Mouse (Mus musculus): ENCODE results near the gene Mllt6. TPM values are rescaled to one million over a fixed set of nuclear protein-coding genes. Genes with fewer than 3 reads are reported as not detected.
A peak's percentile ranks its signal among the peaks of the same experiment; 100 is the strongest.

Gene Mllt6
- 2.5 TPM in 2 replicates for polyA plus RNA-seq (2016; fragmentation: Nextera tagmentation; extraction: Ambion mirVana)

DNA sequence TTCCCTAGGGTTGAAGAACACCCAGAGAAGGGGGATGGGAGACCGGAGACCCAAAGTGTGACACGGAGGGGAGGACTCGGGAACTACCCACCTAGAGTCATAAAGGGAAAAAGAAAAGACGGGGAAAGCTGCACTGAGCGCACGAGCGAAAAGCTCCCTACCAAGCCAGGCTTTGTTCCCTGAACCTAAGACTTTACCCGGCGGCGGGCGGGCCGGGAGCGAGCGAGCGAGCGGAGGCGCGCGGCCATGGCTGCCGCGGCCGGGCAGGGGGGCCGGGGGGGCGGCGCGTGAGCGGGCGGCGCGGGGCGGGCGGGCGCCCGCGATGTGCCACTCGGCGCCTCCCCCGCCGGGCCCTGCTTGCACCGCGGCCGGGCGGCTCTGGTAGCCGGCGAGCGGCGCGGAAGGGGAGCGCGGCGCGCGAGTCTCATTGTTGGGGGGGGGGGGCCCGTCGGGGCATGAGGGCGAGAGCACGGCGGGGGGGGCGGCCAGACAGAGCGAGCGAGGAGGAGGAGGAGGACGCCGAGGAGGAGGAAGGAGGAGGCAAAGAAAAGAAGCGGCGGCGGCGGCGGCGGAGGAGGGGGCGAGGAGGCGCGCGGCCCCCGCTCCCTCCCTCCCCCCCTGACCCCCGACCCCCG lies at the start of gene Mllt6:
Gene Mllt6 (plus strand): TSS at position 522 of the 635 bp plus-strand sequence.
- peaks cover 66% of the 10 kb centered on the region for H3K4me1 ChIP-seq

DNA sequence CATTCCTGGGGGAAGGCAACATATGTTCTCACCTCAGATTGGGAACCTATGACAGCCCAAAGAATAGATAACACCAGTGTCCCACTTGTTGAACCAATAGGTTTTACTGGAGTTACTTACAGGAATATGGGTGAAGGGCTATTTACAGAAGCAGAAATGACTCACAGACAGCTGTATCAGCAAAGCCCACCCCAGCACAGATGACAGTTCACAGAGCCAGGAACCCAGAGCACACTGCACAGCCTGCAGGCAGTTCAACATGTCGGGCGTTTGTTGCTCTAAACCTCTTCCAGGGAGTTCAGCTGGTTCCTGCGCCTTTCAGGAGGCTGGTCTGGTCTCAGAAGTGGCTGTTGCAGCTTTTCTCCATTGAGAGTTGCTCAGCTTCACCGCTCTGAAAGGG lies 47.9 kb upstream of the Mllt6 start:
- H3K4me1 ChIP-seq = peaks cover 3% of the 10 kb centered on the region; the same call in 1 of the 2 replicates
- DNase-seq (ENCODE audit: low spot score) = no peak
- WGBS = 83% methylated on average over 4 of the region's 4 CpGs
- H3K27ac ChIP-seq = no peak overlapping the region
- no peak overlapping the region for H3K4me3 ChIP-seq
- H3K27me3 ChIP-seq (ENCODE audit: low read depth, poor library complexity, severe bottlenecking) = peaks cover 46% of the 10 kb centered on the region
- no peaks in the 10 kb centered on the region for H3K36me3 ChIP-seq
- H3K9me3 ChIP-seq (replicated peaks) = no peaks in the 10 kb centered on the region

More for the DNA sequence above, at the start of gene Mllt6:
- Histone ChIP-seq H3K4me3 (peak within 1 kb of the TSS; percentile 73), H3K27ac (peak within 1 kb of the TSS; percentile 97), H3K9me3 (replicated peaks) (no peaks in the 10 kb centered on the region), H3K27me3 (ENCODE audit: low read depth, poor library complexity, severe bottlenecking) (peaks cover 15% of the 10 kb centered on the region), H3K36me3 (peaks cover 33% of the 10 kb centered on the region)
- WGBS = 4% methylated on average over 56 of the region's 76 CpGs
- DNase-seq (ENCODE audit: low spot score) = peak; percentile 81

- no peak for DNase-seq (ENCODE audit: low spot score)
- Histone ChIP-seq H3K9me3 (replicated peaks) (no peaks in the 10 kb centered on the region), H3K36me3 (no peaks in the 10 kb centered on the region), H3K4me3 (no peak overlapping the region), H3K27ac (no peak overlapping the region), H3K27me3 (ENCODE audit: low read depth, poor library complexity, severe bottlenecking) (peaks cover 42% of the 10 kb centered on the region), H3K4me1 (peaks cover 3% of the 10 kb centered on the region; the same call in 1 of the 2 replicates)
- 45% methylated on average over 11 of the region's 11 CpGs for WGBS
Observed at GRCm38 (mm10) chr11:97618368-97618767, 44.8 kb upstream of the Mllt6 start.

- 57% methylated on average over 5 of the region's 5 CpGs for WGBS
- H3K27me3 ChIP-seq (ENCODE audit: low read depth, poor library complexity, severe bottlenecking) = peaks cover 52% of the 10 kb centered on the region
- H3K36me3 ChIP-seq = no peaks in the 10 kb centered on the region
- peaks cover 3% of the 10 kb centered on the region; the same call in 1 of the 2 replicates for H3K4me1 ChIP-seq
- no peak overlapping the region for H3K4me3 ChIP-seq
- no peak overlapping the region for H3K27ac ChIP-seq
- no peaks in the 10 kb centered on the region for H3K9me3 ChIP-seq (replicated peaks)
- DNase-seq (ENCODE audit: low spot score) = no peak
Observed at GRCm38 (mm10) chr11:97619391-97619795, 43.8 kb upstream of the Mllt6 start.

- Histone ChIP-seq H3K27ac (no peak overlapping the region), H3K4me1 (peaks cover 20% of the 10 kb centered on the region), H3K36me3 (no peaks in the 10 kb centered on the region), H3K4me3 (no peak overlapping the region), H3K9me3 (replicated peaks) (no peaks in the 10 kb centered on the region), H3K27me3 (ENCODE audit: low read depth, poor library complexity, severe bottlenecking) (peaks cover 62% of the 10 kb centered on the region)
- 2% methylated on average over 6 of the region's 6 CpGs for WGBS
- DNase-seq (ENCODE audit: low spot score) = peak; percentile 81
Observed at GRCm38 (mm10) chr11:97622440-97622839, 40.8 kb upstream of the Mllt6 start.

DNA sequence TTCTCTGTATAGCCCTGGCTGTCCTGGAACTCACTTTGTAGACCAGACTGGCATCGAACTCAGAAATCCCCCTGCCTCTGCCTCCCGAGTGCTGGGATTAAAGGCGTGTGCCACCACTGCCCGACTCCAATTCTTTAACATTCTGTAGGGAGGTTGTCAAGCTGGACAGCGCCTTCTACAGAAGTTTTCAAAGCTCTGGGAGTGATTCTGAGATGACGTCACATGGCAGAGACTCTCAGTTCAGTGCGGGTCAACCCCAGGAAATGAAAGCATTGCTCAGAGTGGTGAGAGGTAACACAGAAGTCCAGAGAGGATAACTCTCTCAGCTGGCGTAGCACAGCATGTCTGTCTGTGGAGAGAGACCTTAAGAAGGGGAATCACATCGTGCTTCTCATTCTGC lies 40.0 kb upstream of the Mllt6 start:
- DNase-seq (ENCODE audit: low spot score) = no peak
- Histone ChIP-seq H3K4me3 (no peak overlapping the region), H3K36me3 (no peaks in the 10 kb centered on the region), H3K27ac (no peak overlapping the region), H3K27me3 (ENCODE audit: low read depth, poor library complexity, severe bottlenecking) (peaks cover 62% of the 10 kb centered on the region), H3K9me3 (replicated peaks) (no peaks in the 10 kb centered on the region), H3K4me1 (peaks cover 28% of the 10 kb centered on the region)
- 64% methylated on average over 9 of the region's 9 CpGs for WGBS

DNA sequence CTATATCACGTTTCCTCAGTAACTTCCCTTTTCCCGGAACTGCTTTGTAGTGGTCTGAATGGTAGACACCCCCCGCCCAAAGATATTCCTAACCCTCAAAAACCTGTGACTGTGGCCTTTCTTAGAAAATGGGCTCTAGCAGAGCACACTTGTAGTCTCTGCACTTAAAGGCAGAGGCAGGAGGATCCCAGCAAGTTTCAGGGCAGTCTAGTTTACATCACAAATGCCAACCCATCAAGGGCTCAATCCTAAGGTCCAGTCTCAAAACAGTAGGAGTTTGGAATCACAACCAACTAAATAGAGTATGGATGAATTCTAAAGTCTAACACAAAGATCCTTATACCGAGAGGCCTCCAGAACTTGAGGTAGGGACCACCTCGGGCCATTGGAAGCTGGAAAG lies 37.7 kb upstream of the Mllt6 start:
- Histone ChIP-seq H3K4me1 (peaks cover 47% of the 10 kb centered on the region), H3K4me3 (no peak overlapping the region), H3K27ac (no peak overlapping the region), H3K27me3 (ENCODE audit: low read depth, poor library complexity, severe bottlenecking) (peaks cover 62% of the 10 kb centered on the region), H3K36me3 (no peaks in the 10 kb centered on the region), H3K9me3 (replicated peaks) (no peaks in the 10 kb centered on the region)
- 78% methylated on average over 5 of the region's 5 CpGs for WGBS
- DNase-seq (ENCODE audit: low spot score) = no peak

DNA sequence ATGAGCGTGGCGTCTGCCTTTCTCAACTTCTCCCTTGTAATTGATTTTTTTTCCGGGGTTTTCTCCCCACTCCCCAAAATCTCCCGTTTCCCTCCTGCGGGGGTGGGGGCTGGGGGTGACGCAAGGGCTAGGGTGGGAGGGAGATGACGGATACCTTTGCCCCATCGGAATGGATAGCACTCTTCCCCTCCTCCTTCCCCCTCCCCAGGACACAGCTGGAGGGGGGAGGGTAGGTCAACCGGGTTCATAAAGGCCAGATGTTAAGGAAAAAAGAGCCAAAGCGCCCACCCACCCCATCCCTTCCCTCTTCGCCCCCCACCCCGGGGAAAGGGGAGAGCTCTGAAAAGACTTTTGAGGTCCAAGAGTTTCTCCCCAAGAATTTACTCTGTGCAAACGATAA lies 36.8 kb upstream of the Mllt6 start:
- Histone ChIP-seq H3K4me1 (peaks cover 53% of the 10 kb centered on the region), H3K27ac (no peak overlapping the region), H3K27me3 (ENCODE audit: low read depth, poor library complexity, severe bottlenecking) (peaks cover 71% of the 10 kb centered on the region), H3K36me3 (no peaks in the 10 kb centered on the region), H3K4me3 (peak overlapping the region; percentile 80), H3K9me3 (replicated peaks) (no peaks in the 10 kb centered on the region)
- no peak for DNase-seq (ENCODE audit: low spot score)
- under 1% methylated on average over 13 of the region's 13 CpGs for WGBS

- no peaks in the 10 kb centered on the region for H3K9me3 ChIP-seq (replicated peaks)
- WGBS = 1% methylated on average over 10 of the region's 10 CpGs
- H3K4me3 ChIP-seq = peak overlapping the region; percentile 80
- peak; percentile 49 for DNase-seq (ENCODE audit: low spot score)
- H3K27me3 ChIP-seq (ENCODE audit: low read depth, poor library complexity, severe bottlenecking) = peaks cover 75% of the 10 kb centered on the region
- peaks cover 56% of the 10 kb centered on the region for H3K4me1 ChIP-seq
- 0 out of 2 replicates have a peak overlapping the region, but pooled peaks have one; percentile 15 for H3K27ac ChIP-seq
- no peaks in the 10 kb centered on the region for H3K36me3 ChIP-seq
Observed at GRCm38 (mm10) chr11:97626850-97627249, 36.4 kb upstream of the Mllt6 start.

DNA sequence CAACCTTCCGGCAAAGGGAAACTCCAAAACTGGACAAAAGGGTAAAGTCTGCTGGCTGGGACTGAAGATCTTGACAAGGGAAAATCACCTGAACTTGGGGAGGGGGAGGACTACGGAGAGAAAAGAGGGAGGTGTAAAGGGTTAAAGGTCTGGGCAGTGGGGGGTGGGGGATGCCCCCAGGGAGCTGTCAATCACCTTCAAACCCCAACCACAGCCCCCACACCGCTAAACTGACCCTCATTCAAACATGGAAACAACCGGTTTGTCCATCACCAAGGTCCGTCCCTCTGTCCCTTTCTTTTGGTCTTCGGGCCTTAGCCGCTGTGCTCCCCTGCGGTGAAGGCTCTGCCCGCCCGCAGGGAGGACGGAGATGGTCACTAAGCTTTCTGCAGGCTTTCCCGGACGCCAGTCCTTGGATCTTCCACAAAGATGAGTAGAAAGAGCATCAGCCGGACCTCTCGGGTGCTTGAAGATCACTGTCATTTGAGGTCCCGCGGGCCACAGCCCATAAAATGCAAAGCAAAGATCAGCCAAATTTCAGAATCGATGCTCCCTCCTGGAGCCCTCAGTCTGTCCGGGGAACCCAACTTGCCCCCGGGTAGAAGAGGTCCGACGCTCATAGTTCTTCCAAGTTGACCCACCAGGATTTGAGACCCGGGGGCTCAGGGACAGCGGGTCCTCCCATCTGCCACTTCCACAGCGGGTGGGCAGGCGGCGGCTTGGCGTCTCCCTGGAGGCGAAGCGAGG lies 35.5 kb upstream of the Mllt6 start:
- WGBS = 1% methylated on average over 30 of the region's 30 CpGs
- H3K27me3 ChIP-seq (ENCODE audit: low read depth, poor library complexity, severe bottlenecking) = peaks cover 78% of the 10 kb centered on the region
- peak overlapping the region; percentile 90 for H3K27ac ChIP-seq
- DNase-seq (ENCODE audit: low spot score) = peak; percentile 42
- H3K9me3 ChIP-seq (replicated peaks) = no peaks in the 10 kb centered on the region
- no peaks in the 10 kb centered on the region for H3K36me3 ChIP-seq
- peak overlapping the region; percentile 80 for H3K4me3 ChIP-seq
- H3K4me1 ChIP-seq = peaks cover 59% of the 10 kb centered on the region

DNA sequence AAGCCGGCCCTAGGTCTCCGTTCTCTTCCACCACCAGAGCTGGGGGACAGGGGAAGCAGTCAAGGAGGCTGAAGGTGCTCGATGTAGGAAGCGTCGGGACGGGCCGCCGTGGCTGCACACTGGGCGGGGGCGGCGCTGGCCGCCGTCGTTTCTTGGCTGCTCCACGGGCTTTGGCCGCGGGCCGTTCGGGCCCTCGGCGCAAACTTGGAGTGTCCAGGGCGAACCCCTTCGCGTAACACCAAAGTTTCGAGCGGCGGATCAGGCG lies 35.0 kb upstream of the Mllt6 start:
- Histone ChIP-seq H3K27ac (peak overlapping the region; percentile 90), H3K36me3 (no peaks in the 10 kb centered on the region), H3K27me3 (ENCODE audit: low read depth, poor library complexity, severe bottlenecking) (peaks cover 77% of the 10 kb centered on the region), H3K4me3 (peak overlapping the region; percentile 80), H3K9me3 (replicated peaks) (no peaks in the 10 kb centered on the region), H3K4me1 (peaks cover 59% of the 10 kb centered on the region)
- DNase-seq (ENCODE audit: low spot score) = no peak
- WGBS = under 1% methylated on average over 28 of the region's 28 CpGs

GRCm38 (mm10) chr11:97628568-97629518 lies 34.4 kb upstream of the Mllt6 start:
- H3K4me1 ChIP-seq = peaks cover 59% of the 10 kb centered on the region
- peak overlapping the region; percentile 80 for H3K4me3 ChIP-seq
- DNase-seq (ENCODE audit: low spot score) = peak; percentile 77
- no peaks in the 10 kb centered on the region for H3K36me3 ChIP-seq
- peaks cover 71% of the 10 kb centered on the region for H3K27me3 ChIP-seq (ENCODE audit: low read depth, poor library complexity, severe bottlenecking)
- no peaks in the 10 kb centered on the region for H3K9me3 ChIP-seq (replicated peaks)
- WGBS = under 1% methylated on average over 106 of the region's 106 CpGs
- peak overlapping the region; percentile 90 for H3K27ac ChIP-seq

All from limb, embryonic 10.5 days (tissue).